Mouse (Mus musculus): ENCODE measurements around the gene Nprl2. TPM values are rescaled to one million over a fixed set of nuclear protein-coding genes. Genes with fewer than 3 reads are reported as not detected.

Gene Nprl2
- total and polyA plus RNA-seq, 3 experiments, result 17.2 to 33.6 (median 22.1) TPM

DNA sequence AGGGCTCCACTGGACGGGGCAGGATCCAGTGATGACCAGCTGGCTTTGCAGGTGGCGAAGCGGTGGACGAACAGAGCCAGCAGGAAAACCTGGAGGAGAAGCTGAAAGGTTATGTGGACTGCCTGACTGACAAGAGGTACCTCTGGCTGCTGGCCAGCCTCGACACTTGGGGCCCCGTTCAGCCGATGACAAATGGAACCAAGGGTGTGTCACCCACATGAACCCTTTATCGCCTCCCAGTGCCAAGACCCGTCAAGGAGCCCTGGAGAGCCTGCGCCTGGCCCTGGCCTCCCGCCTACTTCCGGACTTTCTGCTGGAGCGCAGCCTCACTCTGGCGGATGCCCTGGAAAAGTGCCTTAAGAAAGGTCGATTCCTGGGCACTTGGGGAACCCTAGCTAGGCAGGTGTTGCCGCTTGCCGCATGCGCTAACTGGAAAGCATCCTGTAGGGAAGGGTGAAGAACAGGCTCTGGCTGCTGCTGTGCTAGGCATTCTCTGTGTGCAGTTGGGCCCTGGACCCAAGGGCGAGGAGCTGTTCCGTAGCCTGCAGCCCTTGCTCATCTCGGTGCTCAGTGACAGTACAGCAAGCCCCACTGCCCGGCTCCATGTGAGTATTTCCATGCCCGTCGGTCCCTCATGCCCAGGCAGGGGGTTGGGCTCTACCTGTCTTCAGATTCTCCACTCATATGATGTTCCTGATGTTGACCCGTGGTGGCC lies 48.2 kb downstream of the Nprl2 start:
- TF ChIP-seq CTCF (IDR thresholded peaks at IDR 0.05), result no peak
- TF ChIP-seq POLR2A (IDR thresholded peaks at IDR 0.05; ENCODE audit: insufficient read depth, low read depth, low read length), result no peak
- TF ChIP-seq EP300 (IDR thresholded peaks at IDR 0.05; ENCODE audit: insufficient read depth, low read depth, low read length), result no peak
- H3K79me2 ChIP-seq (replicated peaks; ENCODE audit: control insufficient read depth, insufficient read depth, low read length), result no peaks in the 10 kb centered on the region
- no peak overlapping the region for H3K4me3 ChIP-seq
- H3K9ac ChIP-seq (ENCODE audit: low read depth, low read length), result no peak overlapping the region
- no peaks in the 10 kb centered on the region for H3K36me3 ChIP-seq (ENCODE audit: control insufficient read depth, insufficient read depth, low read length)
- peak overlapping the region; percentile 48; the same call in 1 of the 2 replicates for H3K27ac ChIP-seq
- peak in 1 of 2 experiments; percentile 72 for DNase-seq
- WGBS, result 64% methylated on average over 25 of the region's 25 CpGs
- no peaks in the 10 kb centered on the region for H3K27me3 ChIP-seq (ENCODE audit: control insufficient read depth, insufficient read depth, low read length)
- H3K4me1 ChIP-seq (ENCODE audit: control insufficient read depth, insufficient read depth, low read length), result peaks cover 2% of the 10 kb centered on the region; the same call in 1 of the 2 replicates
- intact Hi-C loops (cut with DNase I), result no loop called here

DNA sequence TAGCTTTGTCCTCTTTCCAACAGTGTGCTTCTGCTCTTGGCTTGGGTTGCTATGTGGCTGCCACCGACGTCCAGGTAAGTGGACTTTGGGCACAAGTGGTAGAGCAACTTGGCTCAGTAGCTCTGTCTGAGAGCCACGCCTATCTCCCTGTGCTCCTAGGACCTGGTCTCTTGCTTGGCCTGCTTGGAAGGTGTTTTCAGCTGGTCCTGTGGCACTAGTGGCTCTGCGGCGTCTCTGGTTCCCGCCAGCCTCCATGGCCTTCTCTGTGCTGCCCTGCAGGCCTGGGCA lies 48.7 kb downstream of the Nprl2 start:
- Histone ChIP-seq H3K36me3 (ENCODE audit: control insufficient read depth, insufficient read depth, low read length) (no peaks in the 10 kb centered on the region), H3K9ac (ENCODE audit: low read depth, low read length) (no peak overlapping the region), H3K79me2 (replicated peaks; ENCODE audit: control insufficient read depth, insufficient read depth, low read length) (no peaks in the 10 kb centered on the region), H3K4me1 (ENCODE audit: control insufficient read depth, insufficient read depth, low read length) (peaks cover 2% of the 10 kb centered on the region; the same call in 1 of the 2 replicates), H3K4me3 (no peak overlapping the region), H3K27ac (no peak overlapping the region; the same call in 1 of the 2 replicates), H3K27me3 (ENCODE audit: control insufficient read depth, insufficient read depth, low read length) (no peaks in the 10 kb centered on the region)
- TF ChIP-seq POLR2A (IDR thresholded peaks at IDR 0.05; ENCODE audit: insufficient read depth, low read depth, low read length), result no peak
- TF ChIP-seq EP300 (IDR thresholded peaks at IDR 0.05; ENCODE audit: insufficient read depth, low read depth, low read length), result no peak
- TF ChIP-seq CTCF (IDR thresholded peaks at IDR 0.05), result no peak
- no peak for DNase-seq
- intact Hi-C loops (cut with DNase I), result no loop called here
- WGBS, result 78% methylated on average over 6 of the region's 6 CpGs

DNA sequence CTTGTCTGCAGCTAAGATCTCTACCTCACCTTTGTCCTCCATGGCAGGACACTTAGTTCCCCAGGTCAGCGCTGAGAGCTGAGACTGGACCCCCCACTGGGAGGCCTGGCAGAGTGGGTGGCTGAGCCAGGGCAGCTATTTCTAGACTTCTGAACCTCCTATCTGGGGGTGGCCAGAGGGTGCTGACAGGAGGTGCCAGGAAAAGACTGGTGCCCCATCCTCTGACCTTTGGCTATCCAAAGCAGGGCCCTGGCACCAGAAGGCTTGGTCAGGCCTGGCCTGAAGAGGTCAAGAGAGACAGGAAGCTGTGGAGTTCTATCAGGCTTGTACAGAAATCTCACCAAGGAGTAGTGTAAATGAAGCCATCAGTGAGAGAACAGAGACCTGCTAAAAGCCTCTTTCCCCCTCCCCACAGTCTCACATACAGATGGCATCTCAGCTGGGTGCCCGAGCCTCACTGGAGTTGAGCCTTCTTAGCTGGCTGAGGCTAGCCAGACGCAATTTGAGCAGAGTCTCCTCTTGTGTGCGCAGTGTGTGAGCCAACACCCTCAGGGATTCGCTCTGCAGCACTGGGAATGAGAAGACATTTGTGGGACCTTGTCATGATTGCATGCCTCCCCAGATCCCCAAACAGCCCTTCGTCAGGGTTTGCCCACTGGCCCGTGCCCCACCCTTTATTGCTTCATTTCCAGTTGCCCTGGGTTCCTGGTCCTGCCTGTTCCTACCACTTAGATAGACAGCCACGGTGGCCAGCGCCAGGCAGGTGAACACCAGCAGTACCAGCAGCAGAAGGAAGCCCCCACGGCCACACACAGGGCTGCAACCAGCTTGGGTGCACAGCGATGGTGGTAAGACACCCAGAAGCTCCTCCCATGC lies 51.3 kb downstream of the Nprl2 start:
- Histone ChIP-seq H3K79me2 (replicated peaks; ENCODE audit: control insufficient read depth, insufficient read depth, low read length) (no peaks in the 10 kb centered on the region), H3K27me3 (ENCODE audit: control insufficient read depth, insufficient read depth, low read length) (no peaks in the 10 kb centered on the region), H3K4me1 (ENCODE audit: control insufficient read depth, insufficient read depth, low read length) (peaks cover 9% of the 10 kb centered on the region), H3K9ac (ENCODE audit: low read depth, low read length) (no peak overlapping the region), H3K36me3 (ENCODE audit: control insufficient read depth, insufficient read depth, low read length) (no peaks in the 10 kb centered on the region), H3K4me3 (no peak overlapping the region), H3K27ac (peak overlapping the region; percentile 74)
- WGBS, result 61% methylated on average over 11 of the region's 11 CpGs
- TF ChIP-seq EP300 (IDR thresholded peaks at IDR 0.05; ENCODE audit: insufficient read depth, low read depth, low read length), result no peak
- 0 out of 2 replicates have a peak, but pooled peaks have one; percentile 7 for TF ChIP-seq POLR2A (IDR thresholded peaks at IDR 0.05; ENCODE audit: insufficient read depth, low read depth, low read length)
- intact Hi-C loops (cut with DNase I), result no loop called here
- peak; percentile 57 to 77 for DNase-seq

DNA sequence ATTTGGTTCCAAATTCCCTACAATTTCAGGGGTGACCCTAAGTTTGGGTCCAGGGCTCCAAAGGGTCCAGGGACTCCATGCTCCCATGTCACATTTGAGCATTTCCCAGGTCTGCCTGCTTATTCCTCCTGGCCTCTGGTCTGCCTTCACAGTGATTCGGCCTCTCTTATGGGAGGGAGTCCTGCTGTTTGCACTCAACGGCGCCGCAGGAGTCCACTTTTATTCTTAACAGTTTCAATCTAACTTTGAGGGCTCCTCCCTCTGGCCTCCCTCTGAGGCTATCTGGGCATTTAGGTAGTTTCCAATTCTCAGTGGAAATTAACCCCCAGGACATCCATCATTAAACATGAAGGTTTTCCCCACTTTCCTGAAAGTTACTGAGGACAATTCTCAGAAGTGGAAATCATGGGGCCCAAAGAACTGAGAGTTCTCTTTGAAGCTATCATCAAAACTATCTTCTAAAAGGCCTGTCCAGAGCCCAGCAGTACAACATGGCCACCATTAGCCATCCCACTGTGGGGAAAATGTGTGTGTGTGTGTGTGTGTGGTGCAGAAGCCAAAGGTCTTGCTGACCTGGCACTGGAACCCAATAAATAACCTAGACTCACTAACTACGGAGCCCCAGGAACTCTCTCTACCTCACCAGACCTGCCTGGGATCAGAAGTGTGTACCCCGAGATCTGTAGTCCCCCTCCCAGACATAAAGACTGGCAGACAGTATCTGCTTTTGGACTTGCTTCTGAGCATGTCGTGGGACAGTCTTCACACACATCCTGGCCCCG lies 52.4 kb downstream of the Nprl2 start:
- intact Hi-C loops (cut with DNase I), result no loop called here
- no peak for DNase-seq
- Histone ChIP-seq H3K27ac (peak overlapping the region; percentile 74; the same call in 1 of the 2 replicates), H3K9ac (ENCODE audit: low read depth, low read length) (no peak overlapping the region), H3K4me3 (no peak overlapping the region), H3K27me3 (ENCODE audit: control insufficient read depth, insufficient read depth, low read length) (no peaks in the 10 kb centered on the region), H3K79me2 (replicated peaks; ENCODE audit: control insufficient read depth, insufficient read depth, low read length) (no peaks in the 10 kb centered on the region), H3K36me3 (ENCODE audit: control insufficient read depth, insufficient read depth, low read length) (no peaks in the 10 kb centered on the region), H3K4me1 (ENCODE audit: control insufficient read depth, insufficient read depth, low read length) (peaks cover 9% of the 10 kb centered on the region)
- WGBS, result 62% methylated on average over 8 of the region's 8 CpGs
- TF ChIP-seq EP300 (IDR thresholded peaks at IDR 0.05; ENCODE audit: insufficient read depth, low read depth, low read length) (no peak), CTCF (IDR thresholded peaks at IDR 0.05) (no peak), POLR2A (IDR thresholded peaks at IDR 0.05; ENCODE audit: insufficient read depth, low read depth, low read length) (no peak)

Other genes with a start within 250 kb of the Nprl2 start
- 100 to 1,000 TPM; 151 to 167 TPM for gene Cish, start 246.2 kb upstream of the Nprl2 start, total RNA-seq (2021)
- 89.8 and 118 TPM in 2 replicates for gene Cish, start 246.2 kb upstream of the Nprl2 start, polyA plus RNA-seq (2012; rRNA removed)
- 10 to 100 TPM; 21.2 to 21.4 TPM for gene Hemk1, start 203.9 kb upstream of the Nprl2 start, total RNA-seq (2021)
- gene Hemk1, start 203.9 kb upstream of the Nprl2 start, polyA plus RNA-seq (2012; rRNA removed), result 30.3 and 37.0 TPM in 2 replicates
- gene 6430571L13Rik, start 201.6 kb upstream of the Nprl2 start, total RNA-seq (2021), result 1 to 10 TPM; 5.2 to 6.5 TPM
- 4.1 and 5.0 TPM in 2 replicates for gene 6430571L13Rik, start 201.6 kb upstream of the Nprl2 start, polyA plus RNA-seq (2012; rRNA removed)
- 10 to 100 TPM; 12.9 to 14.1 TPM for gene Cacna2d2, start 142.6 kb upstream of the Nprl2 start, total RNA-seq (2021)
- gene Cacna2d2, start 142.6 kb upstream of the Nprl2 start, polyA plus RNA-seq (2012; rRNA removed), result 10.5 and 13.3 TPM in 2 replicates
- gene Tmem115, start 8.3 kb upstream of the Nprl2 start, total RNA-seq (2021), result 10 to 100 TPM; 20.3 to 22.9 TPM
- gene Tmem115, start 8.3 kb upstream of the Nprl2 start, polyA plus RNA-seq (2012; rRNA removed), result 25.9 and 28.3 TPM in 2 replicates
- gene Cyb561d2, start within 50 bp of the Nprl2 start, total RNA-seq (2021), result 1 to 10 TPM; 3.2 to 4.3 TPM
- gene Cyb561d2, start within 50 bp of the Nprl2 start, polyA plus RNA-seq (2012; rRNA removed), result 10.6 and 11.0 TPM in 2 replicates
- not detected for gene Zmynd10, start 5.1 kb downstream of the Nprl2 start, total RNA-seq (2021)
- gene Zmynd10, start 5.1 kb downstream of the Nprl2 start, polyA plus RNA-seq (2012; rRNA removed), result 0.64 and 1.3 TPM in 2 replicates
- gene Rassf1, start 9.3 kb downstream of the Nprl2 start, total RNA-seq (2021), result 10 to 100 TPM; 12.6 to 13.4 TPM
- gene Rassf1, start 9.3 kb downstream of the Nprl2 start, polyA plus RNA-seq (2012; rRNA removed), result 15.5 and 18.5 TPM in 2 replicates
- 10 to 100 TPM; 31.7 to 39.1 TPM for gene Tusc2, start 21.0 kb downstream of the Nprl2 start, total RNA-seq (2021)
- gene Tusc2, start 21.0 kb downstream of the Nprl2 start, polyA plus RNA-seq (2012; rRNA removed), result 45.8 and 60.4 TPM in 2 replicates
- gene Hyal2, start 25.7 kb downstream of the Nprl2 start, total RNA-seq (2021), result 10 to 100 TPM; 40.8 to 43.6 TPM
- 39.2 and 40.2 TPM in 2 replicates for gene Hyal2, start 25.7 kb downstream of the Nprl2 start, polyA plus RNA-seq (2012; rRNA removed)
- gene Hyal1, start 34.7 kb downstream of the Nprl2 start, total RNA-seq (2021), result 1 to 10 TPM; 5.1 to 5.9 TPM
- 6.9 and 8.2 TPM in 2 replicates for gene Hyal1, start 34.7 kb downstream of the Nprl2 start, polyA plus RNA-seq (2012; rRNA removed)
- 10 to 100 TPM; 14.9 to 17.4 TPM for gene Naa80, start 36.7 kb downstream of the Nprl2 start, total RNA-seq (2021)
- gene Naa80, start 36.7 kb downstream of the Nprl2 start, polyA plus RNA-seq (2012; rRNA removed), result 30.0 and 45.4 TPM in 2 replicates
- under 1 TPM; 0.29 to 0.34 TPM for gene Hyal3, start 38.6 kb downstream of the Nprl2 start, total RNA-seq (2021)
- gene Hyal3, start 38.6 kb downstream of the Nprl2 start, polyA plus RNA-seq (2012; rRNA removed), result 0.26 and 0.31 TPM in 2 replicates
- gene Ifrd2, start 45.4 kb downstream of the Nprl2 start, total RNA-seq (2021), result 10 to 100 TPM; 39.9 to 51.4 TPM
- gene Ifrd2, start 45.4 kb downstream of the Nprl2 start, polyA plus RNA-seq (2012; rRNA removed), result 43.7 and 54.5 TPM in 2 replicates
- gene Sema3b, start 67.0 kb downstream of the Nprl2 start, total RNA-seq (2021), result 10 to 100 TPM; 19.9 to 24.2 TPM
- 33.7 and 39.1 TPM in 2 replicates for gene Sema3b, start 67.0 kb downstream of the Nprl2 start, polyA plus RNA-seq (2012; rRNA removed)
- gene Gnai2, start 93.1 kb downstream of the Nprl2 start, total RNA-seq (2021), result 100 to 1,000 TPM; 243 to 250 TPM
- gene Gnai2, start 93.1 kb downstream of the Nprl2 start, polyA plus RNA-seq (2012; rRNA removed), result 311 and 386 TPM in 2 replicates
- 10 to 100 TPM; 71.5 to 88.3 TPM for gene Slc38a3, start 127.3 kb downstream of the Nprl2 start, total RNA-seq (2021)
- gene Slc38a3, start 127.3 kb downstream of the Nprl2 start, polyA plus RNA-seq (2012; rRNA removed), result 162 and 314 TPM in 2 replicates
- gene Gnat1, start 137.5 kb downstream of the Nprl2 start, total RNA-seq (2021), result not detected
- not detected in 2 replicates for gene Gnat1, start 137.5 kb downstream of the Nprl2 start, polyA plus RNA-seq (2012; rRNA removed)
- 10 to 100 TPM; 13.4 to 16.8 TPM for gene Sema3f, start 168.2 kb downstream of the Nprl2 start, total RNA-seq (2021)
- gene Sema3f, start 168.2 kb downstream of the Nprl2 start, polyA plus RNA-seq (2012; rRNA removed), result 29.1 and 31.8 TPM in 2 replicates
- gene Rbm5, start 228.8 kb downstream of the Nprl2 start, total RNA-seq (2021), result 10 to 100 TPM; 38.9 to 54.6 TPM
- 50.5 and 68.3 TPM in 2 replicates for gene Rbm5, start 228.8 kb downstream of the Nprl2 start, polyA plus RNA-seq (2012; rRNA removed)